Mouse (Mus musculus): ENCODE measurements around the gene Mrgprh. TPM values are rescaled to one million over a fixed set of nuclear protein-coding genes. Genes with fewer than 3 reads are reported as not detected.

The Mrgprh gene
- total RNA-seq, 1 experiment: not detected

GRCm38 (mm10) chr17:12844540-12844939, 31.3 kb upstream of the Mrgprh start:
- DNase-seq (ENCODE audit: low read depth, low spot score): no peak
- Histone ChIP-seq H3K9me3 (ENCODE audit: control insufficient read depth, insufficient read depth, low read depth, low read length) (no peaks in the 10 kb centered on the region), H3K27ac (ENCODE audit: insufficient read depth, low read depth, low read length, poor library complexity, severe bottlenecking) (no peak overlapping the region), H3K4me3 (ENCODE audit: insufficient read depth in 1 of 2, low read depth in 1 of 2, low read length in 2 of 2, poor library complexity in 1 of 2, severe bottlenecking in 1 of 2) (no peak overlapping the region), H3K9ac (ENCODE audit: insufficient read depth, low read depth, low read length, poor library complexity, severe bottlenecking) (no peak overlapping the region), H3K4me1 (ENCODE audit: control insufficient read depth in 2 of 2, insufficient read depth in 2 of 2, low read length in 2 of 2, poor library complexity in 1 of 2) (no peaks in the 10 kb centered on the region), H3K36me3 (ENCODE audit: control insufficient read depth, insufficient read depth, low read length, poor library complexity, severe bottlenecking) (no peaks in the 10 kb centered on the region)
- in situ Hi-C loops (cut with MboI; ENCODE audit: low sequenced_read_pairs in 2 of 2, unreplicated experiment in 2 of 2): no loop called here
- TF ChIP-seq CHD2 (IDR thresholded peaks at IDR 0.05; ENCODE audit: low read depth, low read length) (no peak), ZNF384 (IDR thresholded peaks at IDR 0.05; ENCODE audit: low read depth, low read length) (no peak), MAFK (IDR thresholded peaks at IDR 0.05; ENCODE audit: insufficient read depth, low read depth, low read length) (no peak), HCFC1 (IDR thresholded peaks at IDR 0.05; ENCODE audit: borderline replicate concordance, insufficient read depth, low read length) (no peak), ZC3H11A (IDR thresholded peaks at IDR 0.05; ENCODE audit: borderline replicate concordance, low read depth, low read length) (no peak)

GRCm38 (mm10) chr17:12845862-12846261, 30.0 kb upstream of the Mrgprh start:
- no peak for DNase-seq (ENCODE audit: low read depth, low spot score)
- TF ChIP-seq MAFK (IDR thresholded peaks at IDR 0.05; ENCODE audit: insufficient read depth, low read depth, low read length) (no peak), HCFC1 (IDR thresholded peaks at IDR 0.05; ENCODE audit: borderline replicate concordance, insufficient read depth, low read length) (no peak), ZC3H11A (IDR thresholded peaks at IDR 0.05; ENCODE audit: borderline replicate concordance, low read depth, low read length) (no peak), ZNF384 (IDR thresholded peaks at IDR 0.05; ENCODE audit: low read depth, low read length) (no peak)
- H3K4me1 ChIP-seq (ENCODE audit: control insufficient read depth in 2 of 2, insufficient read depth in 2 of 2, low read length in 2 of 2, poor library complexity in 1 of 2): no peaks in the 10 kb centered on the region
- H3K4me3 ChIP-seq (ENCODE audit: insufficient read depth in 1 of 2, low read depth in 1 of 2, low read length in 2 of 2, poor library complexity in 1 of 2, severe bottlenecking in 1 of 2): no peak overlapping the region
- in situ Hi-C loops (cut with MboI; ENCODE audit: low sequenced_read_pairs in 2 of 2, unreplicated experiment in 2 of 2): no loop called here
- H3K9ac ChIP-seq (ENCODE audit: insufficient read depth, low read depth, low read length, poor library complexity, severe bottlenecking): no peak overlapping the region
- H3K9me3 ChIP-seq (ENCODE audit: control insufficient read depth, insufficient read depth, low read depth, low read length): no peaks in the 10 kb centered on the region
- H3K27ac ChIP-seq (ENCODE audit: insufficient read depth, low read depth, low read length, poor library complexity, severe bottlenecking): no peak overlapping the region
- no peaks in the 10 kb centered on the region for H3K36me3 ChIP-seq (ENCODE audit: control insufficient read depth, insufficient read depth, low read length, poor library complexity, severe bottlenecking)

GRCm38 (mm10) chr17:12846474-12846873, 29.4 kb upstream of the Mrgprh start:
- in situ Hi-C loops (cut with MboI; ENCODE audit: low sequenced_read_pairs in 2 of 2, unreplicated experiment in 2 of 2): no loop called here

GRCm38 (mm10) chr17:12847736-12848135, 28.1 kb upstream of the Mrgprh start:
- in situ Hi-C loops (cut with MboI; ENCODE audit: low sequenced_read_pairs in 2 of 2, unreplicated experiment in 2 of 2): no loop called here
- Histone ChIP-seq H3K4me3 (ENCODE audit: insufficient read depth in 1 of 2, low read depth in 1 of 2, low read length in 2 of 2, poor library complexity in 1 of 2, severe bottlenecking in 1 of 2) (no peak overlapping the region), H3K9me3 (ENCODE audit: control insufficient read depth, insufficient read depth, low read depth, low read length) (no peaks in the 10 kb centered on the region), H3K27ac (ENCODE audit: insufficient read depth, low read depth, low read length, poor library complexity, severe bottlenecking) (no peak overlapping the region), H3K4me1 (ENCODE audit: control insufficient read depth in 2 of 2, insufficient read depth in 2 of 2, low read length in 2 of 2, poor library complexity in 1 of 2) (no peaks in the 10 kb centered on the region), H3K36me3 (ENCODE audit: control insufficient read depth, insufficient read depth, low read length, poor library complexity, severe bottlenecking) (no peaks in the 10 kb centered on the region), H3K9ac (ENCODE audit: insufficient read depth, low read depth, low read length, poor library complexity, severe bottlenecking) (no peak overlapping the region)
- DNase-seq (ENCODE audit: low read depth, low spot score): no peak
- TF ChIP-seq MAFK (IDR thresholded peaks at IDR 0.05; ENCODE audit: insufficient read depth, low read depth, low read length): no peak
- TF ChIP-seq ZNF384 (IDR thresholded peaks at IDR 0.05; ENCODE audit: low read depth, low read length): no peak
- no peak for TF ChIP-seq ZC3H11A (IDR thresholded peaks at IDR 0.05; ENCODE audit: borderline replicate concordance, low read depth, low read length)
- TF ChIP-seq CHD2 (IDR thresholded peaks at IDR 0.05; ENCODE audit: low read depth, low read length): no peak
- TF ChIP-seq HCFC1 (IDR thresholded peaks at IDR 0.05; ENCODE audit: borderline replicate concordance, insufficient read depth, low read length): no peak

More at GRCm38 (mm10) chr17:12846474-12846873, 29.4 kb upstream of the Mrgprh start:
- TF ChIP-seq CHD2 (IDR thresholded peaks at IDR 0.05; ENCODE audit: low read depth, low read length): no peak
- no peak for TF ChIP-seq ZNF384 (IDR thresholded peaks at IDR 0.05; ENCODE audit: low read depth, low read length)
- no peak for TF ChIP-seq ZC3H11A (IDR thresholded peaks at IDR 0.05; ENCODE audit: borderline replicate concordance, low read depth, low read length)
- no peak for TF ChIP-seq MAFK (IDR thresholded peaks at IDR 0.05; ENCODE audit: insufficient read depth, low read depth, low read length)
- TF ChIP-seq HCFC1 (IDR thresholded peaks at IDR 0.05; ENCODE audit: borderline replicate concordance, insufficient read depth, low read length): no peak
- no peak overlapping the region for H3K27ac ChIP-seq (ENCODE audit: insufficient read depth, low read depth, low read length, poor library complexity, severe bottlenecking)
- no peak overlapping the region for H3K9ac ChIP-seq (ENCODE audit: insufficient read depth, low read depth, low read length, poor library complexity, severe bottlenecking)
- H3K9me3 ChIP-seq (ENCODE audit: control insufficient read depth, insufficient read depth, low read depth, low read length): no peaks in the 10 kb centered on the region
- H3K4me1 ChIP-seq (ENCODE audit: control insufficient read depth in 2 of 2, insufficient read depth in 2 of 2, low read length in 2 of 2, poor library complexity in 1 of 2): no peaks in the 10 kb centered on the region
- no peaks in the 10 kb centered on the region for H3K36me3 ChIP-seq (ENCODE audit: control insufficient read depth, insufficient read depth, low read length, poor library complexity, severe bottlenecking)
- DNase-seq (ENCODE audit: low read depth, low spot score): no peak
- no peak overlapping the region for H3K4me3 ChIP-seq (ENCODE audit: insufficient read depth in 1 of 2, low read depth in 1 of 2, low read length in 2 of 2, poor library complexity in 1 of 2, severe bottlenecking in 1 of 2)
